Mouse (Mus musculus): ENCODE measurements around the gene Gm904. TPM values are rescaled to one million over a fixed set of nuclear protein-coding genes. Genes with fewer than 3 reads are reported as not detected.
"Not testable (repeated sequence)": the region's sequence is repeated elsewhere in the genome, so short reads cannot be mapped to it uniquely, and the experiment has no call there.

Gm904 gene
- total RNA-seq (2021) (not detected), polyA plus RNA-seq (2012; rRNA removed) (not detected in 2 replicates)
- long read RNA-seq: 0 reads

DNA sequence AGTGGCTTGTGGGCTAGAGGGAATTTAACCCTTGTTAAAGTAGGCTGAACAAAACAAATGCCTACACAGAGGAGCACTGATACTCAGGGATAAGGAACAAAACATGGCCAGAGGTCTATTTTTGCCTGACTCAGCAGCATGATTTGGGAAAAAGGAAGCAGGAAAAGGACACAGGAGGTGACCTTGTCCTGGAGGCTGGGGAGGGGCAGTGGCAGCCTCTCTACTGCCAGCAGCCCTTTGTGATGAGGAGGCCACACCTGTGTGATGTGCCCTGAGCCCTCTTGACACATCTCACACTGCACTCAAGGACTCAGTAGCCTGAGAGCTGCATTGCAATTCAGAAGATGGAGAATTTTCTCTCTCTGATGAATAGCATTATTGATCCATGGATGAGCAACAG lies at the start of gene Gm904:
Gene Gm904, plus strand, starts transcription at position 301 of the 400 bp plus-strand sequence.
- DNase-seq: not testable (repeated sequence)

DNA sequence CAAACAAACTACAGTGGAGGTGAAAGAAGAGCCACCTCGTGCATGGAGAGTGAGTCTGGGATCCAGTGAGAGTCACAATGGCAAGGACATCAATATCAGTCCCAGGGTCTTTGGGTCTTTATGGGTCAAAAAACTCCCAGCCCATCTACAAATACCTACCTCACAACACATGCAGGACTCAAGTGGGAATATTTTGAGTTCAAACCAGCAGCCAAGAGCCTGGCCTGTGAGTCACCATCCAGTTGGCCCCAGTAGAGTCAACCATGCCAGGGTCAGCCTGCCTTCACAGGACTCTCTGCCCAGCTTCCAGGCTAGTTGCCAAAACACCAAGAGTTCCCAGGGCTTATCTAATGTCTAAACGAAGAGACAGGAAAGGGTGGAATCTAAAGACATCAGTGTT lies 5.7 kb downstream of the Gm904 start:
- peak; percentile 26 for DNase-seq

Small RNA genes lying within 50 kb of the gene (microRNA-seq; reads per million reads assigned to microRNA genes)
- gene Gm23952: 0 reads per million in 2 experiments
- 0 reads per million in 2 experiments for gene Mir683-2

Other genes starting within 250 kb of the Gm904 start
- 10 to 100 TPM in 1 of 2 experiments, 1 to 10 TPM in 1; 8.9 to 16.6 TPM for gene Fbxw17, start 225.4 kb upstream of the Gm904 start, total RNA-seq (2021)
- gene Fbxw17, start 225.4 kb upstream of the Gm904 start, polyA plus RNA-seq (2012; rRNA removed): 21.9 and 23.1 TPM in 2 replicates
- not detected for gene Gm47429, start 199.3 kb upstream of the Gm904 start, total RNA-seq (2021)
- not detected in 2 replicates for gene Gm47429, start 199.3 kb upstream of the Gm904 start, polyA plus RNA-seq (2012; rRNA removed)
- gene Nutm2, start 175.9 kb upstream of the Gm904 start, total RNA-seq (2021): not detected
- gene Nutm2, start 175.9 kb upstream of the Gm904 start, polyA plus RNA-seq (2012; rRNA removed): not detected in 2 replicates
- gene Gm8765, start 55.1 kb downstream of the Gm904 start, total RNA-seq (2021): not detected
- gene Gm8765, start 55.1 kb downstream of the Gm904 start, polyA plus RNA-seq (2012; rRNA removed): not detected in 2 replicates